Mouse (Mus musculus) G1E (cell line): Measurements from ENCODE around the gene Lbr.

Source experiments
- CTCF ChIP-seq: IDR thresholded peaks from 2 replicates; pipeline ENCODE4 v1.5.1; 2012; ENCODE audit warnings: low read depth, low read length, inconsistent platforms, mixed read lengths
- TAL1 ChIP-seq: conservative IDR thresholded peaks from 2 replicates; pipeline ENCODE4 v1.6.1; 2012; ENCODE audit warnings: low read depth, low read length, inconsistent platforms, mixed read lengths

DNA sequence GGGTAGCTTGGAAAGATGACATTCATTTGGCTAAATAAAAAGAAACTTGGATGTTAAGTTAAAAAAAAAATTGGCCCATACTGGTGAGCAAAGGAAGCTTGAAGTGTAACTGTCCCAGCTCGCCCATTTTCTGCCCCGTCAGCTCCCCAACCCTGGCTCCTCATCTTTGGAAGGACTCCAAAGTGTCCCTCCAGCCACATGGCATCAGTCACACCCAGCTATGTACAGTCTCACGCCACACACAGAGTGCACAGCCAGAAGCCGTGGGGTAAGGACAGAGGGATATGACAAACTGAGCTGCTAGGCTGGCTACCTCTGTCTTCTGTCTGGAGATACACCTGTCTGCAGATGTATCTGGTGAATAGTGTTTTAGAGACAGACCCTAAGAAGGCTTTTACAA is 42.2 kb downstream of the Lbr start:
- TF ChIP-seq CTCF (no peak), TAL1 (no peak)
